Mouse (Mus musculus) heart, postnatal 0 days (tissue): ENCODE data around the gene Adgrg7. TPM values are rescaled to one million over a fixed set of nuclear protein-coding genes. Genes with fewer than 3 reads are reported as not detected.
A peak's percentile ranks its signal among the peaks of the same experiment; 100 is the strongest.

Experiments used
- ATAC-seq: fragments of 200-750 bp; cut with Nextera tagmentation; 2 replicates; pipeline ENCODE4 v1.8.0; 2017; ENCODE audit warnings: low read depth, moderate number of reproducible peaks, moderate library complexity; ENCODE audit not compliant: insufficient read depth
- DNase-seq: peaks from one replicate; pipeline ENCODE4 v3.0.0-alpha.2; 2016; ENCODE audit warnings: low spot score
- H3K27ac ChIP-seq: fragments of 300-500 bp; sonication (generic); 2 replicates; pipeline ENCODE4 v1.5.1; 2014; ENCODE audit warnings: low read depth, mild to moderate bottlenecking
- H3K27me3 ChIP-seq: fragments of 300-500 bp; sonication (generic); 2 replicates; pipeline ENCODE4 v1.6.1; 2014; ENCODE audit warnings: low read length, mixed read lengths; ENCODE audit not compliant: control insufficient read depth, insufficient read depth
- H3K36me3 ChIP-seq: fragments of 300-500 bp; sonication (generic); replicated peaks from 2 replicates; pipeline ENCODE4 v1.6.1; 2014; ENCODE audit warnings: low read length, mixed read lengths; ENCODE audit not compliant: control insufficient read depth, insufficient read depth
- H3K4me1 ChIP-seq: fragments of 300-500 bp; sonication (generic); 2 replicates; pipeline ENCODE4 v1.6.1; 2014; ENCODE audit warnings: antibody characterized with exemption; ENCODE audit not compliant: control insufficient read depth, insufficient read depth
- H3K4me2 ChIP-seq: fragments of 300-500 bp; sonication (generic); 2 replicates; pipeline ENCODE4 v1.6.1; 2014; ENCODE audit warnings: low read depth, mild to moderate bottlenecking, low read length, moderate library complexity
- H3K4me3 ChIP-seq: fragments of 300-500 bp; sonication (generic); 2 replicates; pipeline ENCODE4 v1.5.1; 2014; ENCODE audit warnings: low read depth, low read length
- H3K9ac ChIP-seq: fragments of 300-500 bp; sonication (generic); replicated peaks from 2 replicates; pipeline ENCODE4 v1.6.1; 2014; ENCODE audit warnings: low read depth, low read length, mixed read lengths
- H3K9me3 ChIP-seq: fragments of 300-500 bp; sonication (generic); replicated peaks from 2 replicates; pipeline ENCODE4 v1.6.1; 2016; ENCODE audit warnings: low read length; ENCODE audit not compliant: control insufficient read depth
- CTCF ChIP-seq: IDR thresholded peaks from 2 replicates; pipeline ENCODE4 v1.5.1; 2016; ENCODE audit warnings: antibody characterized with exemption, control low read depth, low read depth
- EP300 ChIP-seq: IDR thresholded peaks from 2 replicates; pipeline ENCODE4 v1.6.1; 2016; ENCODE audit warnings: antibody characterized with exemption, low read depth
- WGBS: fragments of 180-500 bp; shearing (Covaris S2); extraction: QIAGEN DNeasy Blood & Tissue Kit; methylation state at CpG from one replicate; pipeline ENCODE4 v1.1.7; 2014; 5-methylcytosine and 5-hydroxymethylcytosine counted together
- polyA plus RNA-seq: library from polyadenylated mRNA; unstranded; fragments of >200 nt; fragmentation: Nextera tagmentation; extraction: Ambion mirVana; gene quantifications from 2 replicates; pipeline ENCODE4 v1.2.1, GENCODE M21; 2015
- total RNA-seq: library from RNA; depleted of rRNA; stranded (reverse); fragments of >200 nt; gene quantifications from 2 replicates; pipeline ENCODE4 v1.2.3, GENCODE M21; 2014; ENCODE audit warnings: low replicate concordance

Gene Adgrg7
- total and polyA plus RNA-seq, 2 experiments from 2014 or later, result not detected

- no peaks in the 10 kb centered on the region for H3K4me1 ChIP-seq
- no peak overlapping the region for H3K9ac ChIP-seq
- H3K9me3 ChIP-seq, result no peaks in the 10 kb centered on the region
- no peak for ATAC-seq
- H3K36me3 ChIP-seq, result no peaks in the 10 kb centered on the region
- 73% methylated on average over 7 of the region's 7 CpGs for WGBS
- no peak overlapping the region for H3K27ac ChIP-seq
- no peak for DNase-seq
- no peak overlapping the region for H3K4me3 ChIP-seq
- no peak for TF ChIP-seq CTCF
- no peak for TF ChIP-seq EP300
- H3K27me3 ChIP-seq, result no peaks in the 10 kb centered on the region
- no peak overlapping the region for H3K4me2 ChIP-seq
Observed at GRCm38 (mm10) chr16:56800946-56801345, 5.3 kb upstream of the Adgrg7 start.

DNA sequence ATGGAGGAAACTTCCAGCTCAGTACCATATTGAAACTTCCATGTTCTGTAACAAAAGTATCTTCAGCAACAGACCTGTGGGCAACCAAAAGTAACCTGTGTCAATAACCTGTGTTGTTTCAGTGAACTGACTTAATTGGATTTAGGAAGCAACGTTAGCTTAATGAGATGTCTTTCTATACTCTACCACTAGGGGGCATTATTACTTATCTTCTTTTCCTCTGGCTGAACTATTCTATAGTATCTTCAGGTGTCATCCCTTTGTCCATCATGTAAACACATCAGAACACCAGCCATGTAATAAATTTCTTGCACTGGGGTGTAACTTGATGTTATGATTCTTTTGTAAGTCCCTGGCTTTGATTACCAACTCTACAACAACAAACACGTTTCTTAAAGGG is 4.8 kb upstream of the Adgrg7 start:
- no peak overlapping the region for H3K4me2 ChIP-seq
- H3K4me3 ChIP-seq, result no peak overlapping the region
- no peaks in the 10 kb centered on the region for H3K9me3 ChIP-seq
- 41% methylated on average over 2 of the region's 2 CpGs for WGBS
- H3K9ac ChIP-seq, result no peak overlapping the region
- no peak overlapping the region for H3K27ac ChIP-seq
- ATAC-seq, result no peak
- DNase-seq, result peak; percentile 27
- no peaks in the 10 kb centered on the region for H3K27me3 ChIP-seq
- TF ChIP-seq CTCF (peak; percentile 50), EP300 (no peak)
- no peaks in the 10 kb centered on the region for H3K4me1 ChIP-seq
- H3K36me3 ChIP-seq, result no peaks in the 10 kb centered on the region

DNA sequence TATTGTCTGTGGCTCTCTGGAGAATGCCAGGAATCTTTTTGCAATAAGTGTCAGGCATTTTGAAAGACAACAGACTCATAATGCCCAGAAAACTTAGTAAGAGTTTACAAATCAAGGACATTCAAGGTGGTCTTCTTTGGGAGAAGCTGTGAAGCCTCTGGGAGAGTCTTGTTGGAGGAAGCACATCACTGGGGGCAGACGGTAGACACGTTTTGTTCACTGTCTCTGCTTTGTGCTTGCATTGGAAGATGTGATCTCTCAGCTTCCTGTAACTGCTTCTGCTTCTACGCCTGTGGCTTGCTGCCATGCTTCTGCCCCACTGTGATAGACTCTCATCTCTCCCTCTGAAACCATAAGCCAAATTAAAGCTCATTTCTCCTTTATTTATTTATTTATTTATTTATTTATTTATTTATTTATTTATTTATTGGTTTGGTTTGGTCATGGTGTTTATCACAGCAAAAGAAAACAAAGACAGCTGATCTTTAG is 3.9 kb upstream of the Adgrg7 start:
- WGBS, result 65% methylated on average over 3 of the region's 3 CpGs

DNA sequence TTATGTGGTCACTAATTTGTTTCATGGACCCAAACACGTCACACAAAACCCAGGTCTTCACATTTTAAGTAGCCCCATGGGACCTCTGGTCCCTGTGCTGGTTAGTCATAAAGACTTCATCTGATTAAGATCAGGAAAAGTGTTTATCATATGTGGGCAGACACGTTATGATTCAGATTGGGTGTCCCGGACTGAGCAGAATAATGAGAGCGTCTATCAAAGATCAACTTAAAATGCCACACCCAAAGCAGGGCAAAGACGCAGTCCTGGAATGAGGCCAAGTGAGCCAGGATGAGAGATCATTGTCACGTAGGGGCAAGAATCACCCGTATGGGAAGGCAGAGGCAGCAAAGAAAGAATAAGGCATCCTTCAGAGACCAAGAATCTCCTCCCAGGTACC is 3.2 kb upstream of the Adgrg7 start:
- Histone ChIP-seq H3K36me3 (no peaks in the 10 kb centered on the region), H3K27ac (no peak overlapping the region), H3K4me3 (no peak overlapping the region), H3K9ac (no peak overlapping the region), H3K4me2 (no peak overlapping the region), H3K9me3 (no peaks in the 10 kb centered on the region), H3K27me3 (no peaks in the 10 kb centered on the region), H3K4me1 (no peaks in the 10 kb centered on the region)
- 59% methylated on average over 7 of the region's 7 CpGs for WGBS
- TF ChIP-seq CTCF, result no peak
- TF ChIP-seq EP300, result no peak
- ATAC-seq, result no peak
- DNase-seq, result no peak

More for the DNA sequence above, 3.9 kb upstream of the Adgrg7 start:
- Histone ChIP-seq H3K4me2 (no peak overlapping the region), H3K36me3 (no peaks in the 10 kb centered on the region), H3K27ac (no peak overlapping the region), H3K27me3 (no peaks in the 10 kb centered on the region), H3K9ac (no peak overlapping the region), H3K4me1 (no peaks in the 10 kb centered on the region), H3K9me3 (no peaks in the 10 kb centered on the region), H3K4me3 (no peak overlapping the region)
- ATAC-seq (no peak), DNase-seq (no peak)
- no peak for TF ChIP-seq CTCF
- TF ChIP-seq EP300, result no peak

DNA sequence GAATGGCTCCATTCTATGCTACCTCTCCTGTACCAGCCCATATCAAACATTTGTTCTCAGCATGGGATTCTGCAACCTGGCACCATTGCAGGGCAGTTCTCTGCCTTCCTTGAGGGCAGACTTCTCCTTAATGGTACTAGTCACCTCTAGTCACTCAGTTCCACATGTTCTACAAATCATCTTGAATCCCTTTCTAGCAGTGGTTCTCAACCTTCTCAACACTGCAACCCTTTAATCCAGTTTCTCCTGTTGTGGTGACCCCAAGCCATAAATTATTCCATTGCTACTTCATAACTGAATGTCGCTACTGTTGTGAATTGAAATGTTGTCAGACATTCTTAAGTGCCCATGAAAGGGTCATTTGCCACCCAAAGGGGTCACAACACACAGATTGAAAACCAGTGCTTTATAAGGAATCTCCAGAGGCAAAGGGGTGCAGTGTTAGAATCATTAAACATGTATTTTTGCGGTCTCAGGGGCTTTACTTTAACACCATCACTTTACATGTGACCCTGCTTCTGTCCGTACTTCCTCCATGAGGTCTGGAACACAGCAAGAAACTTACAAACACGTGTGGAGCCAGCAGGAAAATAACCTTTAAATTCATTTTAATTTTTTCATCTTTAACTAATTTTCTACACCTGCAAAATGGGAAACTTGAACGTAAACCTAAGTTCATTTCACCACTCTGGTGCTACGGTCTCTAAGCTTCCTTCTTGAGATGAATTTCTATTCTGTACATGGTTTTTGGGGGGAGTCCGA is 1.1 kb downstream of the Adgrg7 start:
- Histone ChIP-seq H3K27me3 (no peaks in the 10 kb centered on the region), H3K4me3 (no peak overlapping the region), H3K4me1 (no peaks in the 10 kb centered on the region), H3K36me3 (no peaks in the 10 kb centered on the region), H3K27ac (no peak overlapping the region), H3K4me2 (no peak overlapping the region), H3K9ac (no peak overlapping the region), H3K9me3 (no peaks in the 10 kb centered on the region)
- DNase-seq, result no peak
- TF ChIP-seq EP300 (no peak), CTCF (no peak)
- ATAC-seq, result no peak
- WGBS, result 80% methylated on average over 7 of the region's 7 CpGs

DNA sequence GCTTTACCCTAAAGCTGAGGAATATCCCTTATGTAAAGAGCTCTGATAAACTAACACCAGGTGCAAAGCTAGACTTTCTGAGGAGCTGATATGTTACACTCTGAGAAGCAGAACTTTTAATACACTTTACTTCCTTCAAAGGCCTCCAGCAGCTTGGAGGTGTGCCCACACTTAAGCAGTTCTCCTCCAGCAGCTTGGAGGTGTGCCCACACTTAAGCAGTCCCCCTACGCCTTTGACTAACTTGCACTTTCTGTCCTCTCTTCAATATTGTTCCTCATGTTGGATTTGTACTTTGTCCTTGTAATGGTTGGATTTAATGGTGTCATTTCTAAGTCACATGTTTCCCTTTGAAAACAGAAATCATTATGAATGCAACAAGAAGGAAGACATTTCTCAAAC is 1.9 kb downstream of the Adgrg7 start:
- Histone ChIP-seq H3K36me3 (no peaks in the 10 kb centered on the region), H3K9ac (no peak overlapping the region), H3K27me3 (no peaks in the 10 kb centered on the region), H3K9me3 (no peaks in the 10 kb centered on the region), H3K4me1 (no peaks in the 10 kb centered on the region), H3K27ac (no peak overlapping the region), H3K4me3 (no peak overlapping the region), H3K4me2 (no peak overlapping the region)
- DNase-seq (no peak), ATAC-seq (no peak)
- 71% methylated on average over 1 of the region's 1 CpGs for WGBS
- no peak for TF ChIP-seq EP300
- TF ChIP-seq CTCF, result no peak
